ENCODE assay signal across 10 mouse cellular contexts in the genomic region with DNA sequence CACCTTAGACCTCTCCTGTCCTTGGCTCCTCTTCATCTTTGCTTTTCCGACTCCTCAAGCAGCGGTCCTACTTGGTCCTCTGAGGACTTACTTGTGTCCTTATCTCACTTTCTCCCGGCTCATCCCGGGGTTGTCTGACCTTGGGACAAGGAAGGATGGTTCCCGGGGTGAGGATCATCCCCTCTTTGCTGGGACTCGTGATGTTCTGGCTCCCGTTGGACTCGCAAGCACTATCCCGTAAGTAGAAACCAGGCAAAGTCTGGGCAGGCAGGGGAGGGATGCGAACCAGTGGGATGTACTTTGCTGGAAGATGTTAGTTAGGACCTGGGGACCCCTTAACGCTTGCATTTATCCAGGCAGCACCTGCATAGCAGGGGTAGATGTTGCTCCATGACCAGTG. TPM values are rescaled to one million over a fixed set of nuclear protein-coding genes. Genes with fewer than 3 reads are reported as not detected.
DNase-seq lines count a peak whose midpoint lies in the region; ATAC-seq and TF ChIP-seq lines count a peak whose summit lies in the region.
"Had no signal": no experiment of that assay in that cellular context is flagged by ENCODE, and none has a peak within 500 bp of the region (broad histone marks: within the 10 kb centered on the region; RNA-seq: fewer than 3 reads in every experiment).

No protein-coding gene starts in this region.

- WGBS in heart, embryonic 13.5 days, result 2% methylated on average over 11 of the region's 11 CpGs
- 5% methylated on average over 11 of the region's 11 CpGs for WGBS in embryonic facial prominence, embryonic 10.5 days
- 5% methylated on average over 11 of the region's 11 CpGs for WGBS in hindbrain, embryonic 12.5 days
- 6% methylated on average over 11 of the region's 11 CpGs for WGBS in midbrain, embryonic 13.5 days
- 12% methylated on average over 11 of the region's 11 CpGs for WGBS in cerebellum, adult 2 months

- peaks cover 90% of the 10 kb centered on the region for H3K27me3 ChIP-seq in heart, embryonic 13.5 days (replicated peaks)
- peaks cover 75% of the 10 kb centered on the region for H3K27me3 ChIP-seq in embryonic facial prominence, embryonic 10.5 days (replicated peaks; ENCODE audit: low read depth, poor library complexity, severe bottlenecking)
- peaks cover 77% of the 10 kb centered on the region for H3K27me3 ChIP-seq in hindbrain, embryonic 12.5 days
- peaks cover 65% of the 10 kb centered on the region for H3K27me3 ChIP-seq in midbrain, embryonic 13.5 days
- H3K27me3 ChIP-seq in cerebellum, adult 2 months (ENCODE audit: control insufficient read depth, insufficient read depth, low read length), result peaks cover 3% of the 10 kb centered on the region; the same call in 1 of the 2 replicates

- no peak for ATAC-seq in heart, embryonic 13.5 days (ENCODE audit: extremely low read depth, insufficient number of reproducible peaks, low FRiP score, low TSS enrichment)
- no peak for ATAC-seq in hindbrain, embryonic 12.5 days (ENCODE audit: low FRiP score)
- ATAC-seq in midbrain, embryonic 13.5 days, result no peak
- ATAC-seq in CD4-positive, CD25-positive, alpha-beta regulatory T cell, adult 4 months, result no peak

- TF ChIP-seq POLR2A in cerebellum, adult 2 months (IDR thresholded peaks at IDR 0.05; ENCODE audit: borderline replicate concordance, insufficient read depth, low read length), result no peak

- H3K9ac ChIP-seq in heart, embryonic 13.5 days, result no peak overlapping the region
- no peak overlapping the region for H3K9ac ChIP-seq in hindbrain, embryonic 12.5 days
- no peak overlapping the region for H3K9ac ChIP-seq in midbrain, embryonic 13.5 days (replicated peaks)

- H3K27ac ChIP-seq in heart, embryonic 13.5 days (replicated peaks), result no peak overlapping the region
- H3K27ac ChIP-seq in embryonic facial prominence, embryonic 10.5 days (replicated peaks), result peak overlapping the region; percentile 65; the same call in 1 of the 2 replicates
- H3K27ac ChIP-seq in hindbrain, embryonic 12.5 days, result no peak overlapping the region
- H3K27ac ChIP-seq in midbrain, embryonic 13.5 days, result no peak overlapping the region
- no peak overlapping the region for H3K27ac ChIP-seq in cerebellum, adult 2 months (ENCODE audit: insufficient read depth, low read length)
- H3K27ac ChIP-seq: layer of hippocampus, adult 2 months had no signal

- TF ChIP-seq CTCF in cerebellum, adult 2 months (IDR thresholded peaks at IDR 0.05; ENCODE audit: borderline replicate concordance, insufficient read depth, low read depth, low read length), result no peak

- no peak for DNase-seq in heart, adult 9 months (ENCODE audit: low spot score in 2 of 2)
- peak; percentile 24 for DNase-seq in embryonic facial prominence, embryonic 10.5 days (ENCODE audit: low spot score)
- no peak for DNase-seq in spleen, adult 18-20 months
- DNase-seq in cerebellum, adult 2 months, result no peak
- DNase-seq: cerebellum, adult 11 months had no signal

- no peaks in the 10 kb centered on the region for H3K36me3 ChIP-seq in heart, embryonic 13.5 days
- H3K36me3 ChIP-seq in embryonic facial prominence, embryonic 10.5 days (replicated peaks), result no peaks in the 10 kb centered on the region
- H3K36me3 ChIP-seq in hindbrain, embryonic 12.5 days, result no peaks in the 10 kb centered on the region
- H3K36me3 ChIP-seq in midbrain, embryonic 13.5 days, result no peaks in the 10 kb centered on the region

- H3K9me3 ChIP-seq in heart, embryonic 13.5 days, result no peaks in the 10 kb centered on the region
- H3K9me3 ChIP-seq in embryonic facial prominence, embryonic 10.5 days, result no peaks in the 10 kb centered on the region
- no peaks in the 10 kb centered on the region for H3K9me3 ChIP-seq in hindbrain, embryonic 12.5 days (replicated peaks)
- no peaks in the 10 kb centered on the region for H3K9me3 ChIP-seq in midbrain, embryonic 13.5 days

- peak overlapping the region; percentile 89 for H3K4me2 ChIP-seq in heart, embryonic 13.5 days
- H3K4me2 ChIP-seq in hindbrain, embryonic 12.5 days (replicated peaks), result peak overlapping the region; percentile 97
- peak overlapping the region; percentile 84 for H3K4me2 ChIP-seq in midbrain, embryonic 13.5 days (replicated peaks)

- H3K4me3 ChIP-seq in heart, embryonic 13.5 days, result peak overlapping the region; percentile 57
- peak overlapping the region; percentile 68 for H3K4me3 ChIP-seq in embryonic facial prominence, embryonic 10.5 days
- H3K4me3 ChIP-seq in hindbrain, embryonic 12.5 days, result peak overlapping the region; percentile 47
- H3K4me3 ChIP-seq in midbrain, embryonic 13.5 days (replicated peaks), result peak overlapping the region; percentile 44
- H3K4me3 ChIP-seq in cerebellum, adult 2 months (replicated peaks; ENCODE audit: insufficient read depth, low read depth, low read length), result no peak overlapping the region

- H3K4me1 ChIP-seq in heart, embryonic 13.5 days, result peaks cover 16% of the 10 kb centered on the region
- H3K4me1 ChIP-seq in embryonic facial prominence, embryonic 10.5 days, result peaks cover 35% of the 10 kb centered on the region
- peaks cover 6% of the 10 kb centered on the region for H3K4me1 ChIP-seq in hindbrain, embryonic 12.5 days
- H3K4me1 ChIP-seq in midbrain, embryonic 13.5 days (replicated peaks), result peaks cover 11% of the 10 kb centered on the region
- H3K4me1 ChIP-seq in cerebellum, adult 2 months (ENCODE audit: control insufficient read depth, insufficient read depth, low read length), result peaks cover 4% of the 10 kb centered on the region

RNA-seq across cellular contexts. Expression of a gene that starts 0.4 kb away (rescaled TPM):
- 0.48 and 0.49 TPM in 2 replicates for polyA plus RNA-seq in heart, embryonic 13.5 days (2015; fragmentation: Nextera tagmentation; extraction: Ambion mirVana)
- polyA plus RNA-seq in embryonic facial prominence, embryonic 10.5 days (2016; fragmentation: Nextera tagmentation; extraction: Ambion mirVana), result 0.71 and 0.77 TPM in 2 replicates
- polyA plus RNA-seq in hindbrain, embryonic 12.5 days (2016; fragmentation: Nextera tagmentation; extraction: Ambion mirVana), result 0.34 and 0.42 TPM in 2 replicates
- polyA plus RNA-seq in midbrain, embryonic 13.5 days (2015; fragmentation: Nextera tagmentation; extraction: Ambion mirVana), result not detected in 2 replicates
- polyA plus RNA-seq in CD4-positive, CD25-positive, alpha-beta regulatory T cell, adult 4 months (2017; shearing (Covaris generic)), result not detected
- 0.79 and 1.3 TPM in 2 replicates for polyA plus RNA-seq in cerebellum, adult 2 months (2012; rRNA removed)

RNA-seq across cellular contexts. Expression of a gene that starts 26.2 kb away (rescaled TPM):
- 2.7 and 2.8 TPM in 2 replicates for polyA plus RNA-seq in heart, embryonic 13.5 days (2015; fragmentation: Nextera tagmentation; extraction: Ambion mirVana)
- 5.4 and 5.7 TPM in 2 replicates for polyA plus RNA-seq in embryonic facial prominence, embryonic 10.5 days (2016; fragmentation: Nextera tagmentation; extraction: Ambion mirVana)
- polyA plus RNA-seq in hindbrain, embryonic 12.5 days (2016; fragmentation: Nextera tagmentation; extraction: Ambion mirVana), result 6.7 and 7.0 TPM in 2 replicates
- polyA plus RNA-seq in midbrain, embryonic 13.5 days (2015; fragmentation: Nextera tagmentation; extraction: Ambion mirVana), result 5.0 and 5.5 TPM in 2 replicates
- polyA plus RNA-seq in CD4-positive, CD25-positive, alpha-beta regulatory T cell, adult 4 months (2017; shearing (Covaris generic)), result 1 to 10 TPM; 6.2 to 9.5 TPM
- polyA plus RNA-seq in cerebellum, adult 2 months (2012; rRNA removed), result 8.1 and 8.7 TPM in 2 replicates
